Mouse (Mus musculus) spleen, postnatal 10 days (tissue): ENCODE measurements around the gene Bnc2.
A peak's percentile ranks its signal among the peaks of the same experiment; 100 is the strongest.

ENCODE experiments used
- DNase-seq, 2 experiments: peaks; one replicate each; pipeline ENCODE4 v3.0.0; 2021 to 2022; ENCODE audit warnings: low spot score in 2 of 2

Bnc2 gene

GRCm38 (mm10) chr4:84675171-84675973 is at the start of gene Bnc2:
Gene Bnc2, minus strand, starts transcription at chr4:84675275.
- peak in 1 of 2 experiments; percentile 22 for DNase-seq

DNA sequence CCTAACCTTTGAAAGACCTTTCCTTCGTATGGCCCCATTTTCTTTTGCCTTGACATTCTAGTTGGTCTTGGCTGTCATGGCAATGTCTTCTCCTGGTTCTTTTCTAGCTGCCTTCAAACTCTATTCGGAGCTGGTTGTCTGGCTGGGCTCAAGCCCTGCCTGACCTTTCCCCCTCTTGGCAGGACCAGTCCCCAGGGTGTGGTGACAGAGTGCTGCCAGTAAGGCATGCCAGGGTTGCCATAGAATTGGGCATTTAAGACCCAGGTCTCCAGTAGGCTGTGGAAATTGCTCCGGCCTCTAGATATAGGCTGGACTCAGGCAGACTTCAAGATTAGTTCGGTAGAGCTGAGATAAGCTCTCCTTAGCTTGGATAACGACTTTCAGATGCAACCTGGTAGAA is 32.9 kb upstream of the Bnc2 start:
- DNase-seq: no peak

DNA sequence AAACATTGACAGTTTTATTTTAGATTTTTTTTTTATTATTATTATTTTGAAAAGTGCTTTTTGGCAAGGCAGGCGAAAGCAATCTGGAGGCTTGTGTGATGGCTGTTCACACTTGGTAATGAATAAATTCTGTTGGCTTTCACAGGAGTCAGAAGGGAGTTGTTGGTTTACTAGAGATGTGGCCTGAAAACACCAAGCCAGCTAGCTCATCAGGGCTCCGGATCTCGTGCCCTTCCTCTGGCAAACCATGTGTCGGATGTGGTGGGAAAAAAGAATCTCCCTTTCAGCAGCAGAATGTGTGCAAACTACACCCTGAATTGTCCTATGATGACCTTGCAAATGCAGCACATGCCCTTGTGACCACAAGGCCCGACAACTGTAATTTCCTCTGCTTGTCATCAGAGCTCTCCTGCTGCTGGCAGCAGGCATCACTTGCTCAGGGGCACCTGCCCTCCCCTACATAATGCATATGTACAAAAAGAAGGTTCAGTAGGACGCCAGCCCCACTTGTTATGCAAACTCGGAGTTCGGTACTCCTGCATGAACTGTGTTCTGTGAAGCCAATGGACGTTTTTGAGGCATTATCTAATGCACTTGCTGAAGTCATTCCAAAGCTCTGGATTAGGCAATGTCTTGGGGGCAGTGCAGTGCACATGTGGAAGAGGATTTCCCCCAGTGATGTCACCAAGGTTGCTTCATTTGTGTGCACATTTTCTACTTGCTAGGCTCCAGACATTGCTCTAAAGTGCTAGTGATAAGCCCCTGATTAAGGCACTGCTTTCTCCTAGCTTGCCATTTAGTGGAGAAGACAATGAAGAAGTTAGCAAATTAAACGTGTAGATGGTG is 10.7 kb upstream of the Bnc2 start:
- no peak for DNase-seq

GRCm38 (mm10) chr4:84685009-84685408 is 9.9 kb upstream of the Bnc2 start:
- no peak for DNase-seq

DNA sequence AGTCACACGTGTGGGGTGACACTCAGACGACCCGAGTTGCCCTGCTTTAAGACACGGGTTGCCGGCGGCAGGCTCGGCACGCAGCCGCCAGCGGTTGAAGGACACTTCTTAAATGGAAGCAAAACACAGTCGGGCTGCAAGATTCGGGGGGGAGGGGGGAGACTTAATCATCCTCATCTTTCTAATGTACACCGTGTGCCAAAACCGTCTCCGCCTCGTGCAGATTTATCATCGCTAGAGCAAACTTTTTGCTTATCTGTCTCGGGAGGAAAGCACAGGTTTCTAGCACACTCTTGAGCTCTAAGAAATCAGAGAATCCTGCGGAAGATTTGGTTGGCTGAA is 870 bp upstream of the Bnc2 start:
- no peak for DNase-seq

DNA sequence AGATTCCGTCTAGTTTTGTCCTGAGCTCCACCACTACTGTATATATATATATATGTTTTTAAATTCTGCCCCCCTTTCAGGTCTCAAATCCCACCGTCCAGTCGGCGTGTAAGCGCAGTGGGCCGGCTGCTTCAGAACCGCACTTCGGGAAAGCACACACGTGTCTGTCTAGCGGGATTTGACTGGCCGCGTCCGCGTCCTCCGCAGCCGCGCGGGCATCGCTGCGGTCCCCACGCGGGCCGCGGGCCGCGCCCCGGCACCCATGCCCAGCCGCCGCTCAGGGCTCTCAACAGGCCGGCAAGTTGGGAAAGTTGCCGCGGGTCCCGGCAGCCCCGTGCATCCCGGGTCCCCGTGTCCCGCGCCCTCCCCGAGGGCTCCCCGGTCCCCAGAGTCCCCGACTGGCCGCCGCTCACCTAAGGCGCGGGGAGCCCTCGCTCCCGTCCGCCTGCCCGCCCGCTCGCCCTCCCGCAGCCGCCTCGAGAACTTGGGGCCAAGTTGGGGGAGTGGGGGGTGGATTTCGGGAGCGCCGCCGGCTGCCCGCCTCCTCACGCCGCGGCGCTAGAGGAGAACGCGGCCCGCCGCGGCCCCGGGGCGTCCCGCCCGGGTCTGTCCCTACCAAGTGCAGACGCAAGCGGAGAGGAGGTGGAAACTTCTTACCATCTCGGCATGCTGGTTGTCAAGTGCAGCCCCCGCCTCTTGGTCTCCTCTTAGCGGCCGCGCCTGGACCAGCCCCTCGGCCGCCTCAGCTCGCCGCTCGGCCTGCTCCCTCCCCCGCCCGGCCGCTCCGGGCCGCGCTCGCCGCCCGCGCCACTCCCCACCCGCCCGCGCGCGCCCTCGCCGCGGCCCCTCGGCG is 531 bp downstream of the Bnc2 start:
- no peak for DNase-seq

DNA sequence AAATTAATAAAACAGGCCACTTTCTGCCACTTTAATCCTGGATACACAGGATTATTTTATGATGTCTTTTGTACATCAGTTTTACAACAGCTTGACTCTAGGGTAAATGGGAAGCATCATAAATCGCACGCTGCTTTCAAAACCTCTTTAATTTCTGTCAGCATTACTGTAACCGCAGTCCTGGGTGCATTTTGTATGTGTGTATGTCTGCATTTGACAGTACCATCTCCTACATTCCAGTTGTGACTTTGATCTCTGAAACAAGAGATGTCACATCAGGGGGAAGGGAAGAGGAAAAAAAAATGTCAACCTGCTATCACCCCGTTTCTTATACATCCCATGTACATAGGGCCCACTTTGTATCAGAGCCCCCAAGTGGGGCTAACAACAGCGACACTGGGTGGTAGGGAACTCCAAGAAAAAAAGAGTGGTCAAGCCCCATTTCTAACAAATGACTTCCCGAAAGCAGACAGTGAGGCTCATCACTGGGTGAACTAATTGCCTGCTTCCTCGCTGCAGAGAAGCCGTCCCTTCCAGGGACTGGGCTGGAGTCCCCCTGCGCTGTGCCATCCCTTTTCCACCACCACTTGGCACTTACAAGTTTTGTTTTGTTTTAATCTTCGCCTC is 1.3 kb downstream of the Bnc2 start:
- DNase-seq: no peak

GRCm38 (mm10) chr4:84672181-84672791 is 2.8 kb downstream of the Bnc2 start:
- DNase-seq: no peak

DNA sequence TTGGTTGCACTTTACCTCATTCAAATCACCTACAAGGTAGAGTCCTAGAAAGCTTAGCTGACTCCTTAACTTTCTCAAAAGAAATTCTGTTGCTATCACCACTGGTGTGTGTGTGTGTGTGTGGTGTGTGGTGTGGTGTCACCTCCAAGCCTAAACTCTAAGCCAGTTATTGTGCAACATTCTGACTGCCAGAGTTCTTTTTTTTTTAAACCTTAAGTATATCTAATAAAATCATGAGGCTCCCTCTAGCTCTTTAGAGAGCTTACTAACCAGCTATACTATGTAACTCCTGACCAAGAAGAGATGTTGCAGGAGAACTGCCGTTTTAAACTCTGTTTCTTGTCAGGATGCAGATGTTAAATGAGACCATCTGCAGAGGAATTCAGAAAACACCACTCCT is 4.1 kb downstream of the Bnc2 start:
- no peak for DNase-seq

DNA sequence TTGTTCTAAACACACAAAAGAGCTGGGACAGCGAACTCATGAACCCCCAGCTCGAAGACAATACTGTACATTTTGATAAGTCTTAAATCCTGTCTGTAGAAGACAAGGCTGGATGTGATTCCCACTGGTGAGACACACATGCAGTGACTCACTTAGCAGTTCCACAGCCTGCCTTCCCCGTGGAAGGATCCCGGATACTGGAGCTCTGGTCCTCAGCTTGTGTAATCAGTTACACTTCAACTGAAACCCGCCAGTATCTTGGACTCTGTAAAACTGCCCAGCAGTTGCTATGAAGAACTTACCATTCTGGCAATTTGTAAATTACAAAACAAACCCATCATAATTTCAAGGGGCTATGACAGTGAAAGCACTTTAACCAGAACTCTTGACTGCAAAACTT is 5.4 kb downstream of the Bnc2 start:
- DNase-seq: no peak

GRCm38 (mm10) chr4:84668949-84669605 is 6.0 kb downstream of the Bnc2 start:
- no peak for DNase-seq

DNA sequence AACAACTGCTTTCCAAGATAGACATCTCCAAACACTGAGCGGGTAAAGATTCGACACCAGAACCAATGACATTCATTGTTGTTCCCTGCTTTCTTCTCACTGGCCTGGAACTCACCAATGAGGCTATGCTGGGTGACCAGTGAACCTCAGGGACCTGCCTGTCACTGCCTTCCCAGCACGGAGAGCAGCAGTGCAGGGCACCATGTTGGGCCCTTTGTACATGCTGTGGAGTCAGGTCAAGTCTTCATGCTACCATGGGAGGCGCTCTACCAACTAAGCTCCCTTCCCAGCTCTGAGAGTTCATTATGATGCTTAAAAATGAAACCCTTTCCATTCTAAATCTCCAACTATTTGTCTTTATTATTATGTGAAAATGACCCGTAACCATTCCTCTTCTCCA is 6.8 kb downstream of the Bnc2 start:
- no peak for DNase-seq

GRCm38 (mm10) chr4:84662228-84663065 is 12.6 kb downstream of the Bnc2 start:
- no peak for DNase-seq

DNA sequence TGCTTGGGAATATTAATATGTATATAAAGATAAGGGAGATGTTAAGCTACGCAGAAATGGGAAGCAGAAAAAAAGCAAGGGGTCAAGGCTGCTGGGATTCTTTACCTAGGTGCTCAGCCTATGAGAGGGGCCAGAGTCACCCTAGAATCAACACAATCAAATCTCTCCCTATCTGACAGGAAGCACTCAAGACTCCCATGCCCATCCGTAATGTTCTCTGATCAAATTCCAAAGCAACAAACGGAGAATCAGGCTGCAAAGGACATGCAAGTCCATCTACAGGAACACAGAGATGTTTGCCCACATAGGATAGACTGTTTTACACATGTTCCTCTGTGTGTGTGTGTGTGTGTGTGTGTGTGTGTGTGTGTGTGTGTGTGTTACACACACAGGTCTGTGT is 13.7 kb downstream of the Bnc2 start:
- DNase-seq: no peak

DNA sequence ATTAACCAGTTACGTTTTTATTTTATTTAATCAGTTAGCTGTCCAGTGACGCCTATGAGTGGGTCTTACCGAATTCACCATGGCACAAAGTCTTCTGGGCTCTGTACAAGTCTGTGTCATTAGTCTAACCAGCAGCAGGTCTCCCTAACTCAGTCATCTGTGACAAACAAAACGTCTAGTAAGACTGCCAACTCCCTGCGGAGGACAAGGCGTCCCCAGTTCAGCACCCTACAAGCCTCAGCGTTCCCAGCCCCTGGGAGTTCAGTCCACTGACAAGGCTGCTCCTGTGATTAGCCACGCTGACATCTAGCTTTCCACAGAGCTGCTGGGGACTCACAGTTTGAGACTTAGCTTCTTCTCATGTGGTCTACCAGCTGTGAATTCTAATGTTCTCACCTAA is 23.3 kb downstream of the Bnc2 start:
- no peak for DNase-seq

- no peak for DNase-seq
Measured at GRCm38 (mm10) chr4:84646576-84646975, 28.5 kb downstream of the Bnc2 start.

DNA sequence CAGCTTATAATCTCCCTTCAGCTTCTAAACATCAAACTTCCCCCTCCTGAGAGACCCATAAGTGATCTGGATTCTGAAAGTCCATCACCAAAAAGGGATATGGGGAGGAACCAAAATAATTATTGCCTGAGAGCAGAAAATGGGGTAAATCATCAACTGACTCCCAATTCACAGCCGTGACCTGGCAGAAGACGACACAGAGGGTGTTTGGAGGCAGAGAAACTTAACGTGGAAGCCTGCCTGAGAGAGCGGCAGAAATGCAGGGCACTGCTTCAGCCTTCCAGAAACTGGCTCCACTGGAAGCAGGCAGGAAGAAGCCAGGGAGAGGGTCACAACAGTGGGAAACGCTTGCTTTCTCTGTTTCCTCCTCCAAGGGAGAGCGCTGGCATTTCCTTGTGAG is 35.9 kb downstream of the Bnc2 start:
- no peak for DNase-seq

- DNase-seq: no peak
Measured at GRCm38 (mm10) chr4:84637641-84638040, 37.4 kb downstream of the Bnc2 start.

DNA sequence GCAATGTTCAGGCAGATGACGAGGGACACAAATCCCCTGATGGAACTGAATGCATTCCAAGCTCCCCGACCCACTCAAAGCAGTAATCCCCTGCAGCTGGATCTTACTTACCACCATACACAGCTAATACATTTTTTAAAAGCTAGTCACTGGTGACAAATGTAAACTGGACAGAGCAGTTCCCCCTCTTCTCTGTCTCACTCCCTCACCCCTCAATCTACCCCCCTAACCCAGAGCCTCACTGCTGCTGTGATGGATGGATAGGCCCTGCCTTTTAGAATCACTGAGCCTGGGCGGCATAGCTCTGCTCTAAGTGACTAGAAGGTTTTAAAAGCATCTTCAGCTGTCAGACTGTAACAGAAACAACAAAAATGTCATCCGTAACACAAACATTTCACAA is 40.3 kb downstream of the Bnc2 start:
- DNase-seq: no peak

- DNase-seq: no peak
Measured at GRCm38 (mm10) chr4:84633991-84634390, 41.1 kb downstream of the Bnc2 start.
